Mouse (Mus musculus): ENCODE results near the gene Mrps17. TPM values are rescaled to one million over a fixed set of nuclear protein-coding genes. Genes with fewer than 3 reads are reported as not detected.
"Not testable (repeated sequence)": the region's sequence is repeated elsewhere in the genome, so short reads cannot be mapped to it uniquely, and the experiment has no call there.

The Mrps17 gene
- total RNA-seq (2014; rRNA removed; ENCODE audit: low replicate concordance) (141 and 196 TPM in 2 replicates), polyA plus RNA-seq (2015; fragmentation: Nextera tagmentation; extraction: Ambion mirVana) (173 and 181 TPM in 2 replicates)

- Histone ChIP-seq H3K4me1 (ENCODE audit: control insufficient read depth, insufficient read depth) (0 out of 2 replicates have a peak, but pooled peaks cover 6% of the 10 kb centered on the region), H3K9ac (replicated peaks; ENCODE audit: low read depth, low read length) (peak within 1 kb of the TSS; percentile 83), H3K27me3 (ENCODE audit: control insufficient read depth, insufficient read depth, low read length) (no peaks in the 10 kb centered on the region), H3K4me3 (ENCODE audit: low read depth, low read length) (peak within 1 kb of the TSS; percentile 78), H3K9me3 (replicated peaks; ENCODE audit: control insufficient read depth, low read length) (no peaks in the 10 kb centered on the region), H3K27ac (ENCODE audit: low read depth) (peak within 1 kb of the TSS; percentile 71), H3K36me3 (replicated peaks; ENCODE audit: control insufficient read depth, insufficient read depth, low read length) (peaks cover 33% of the 10 kb centered on the region), H3K4me2 (ENCODE audit: low read depth, low read length) (peak within 1 kb of the TSS; percentile 84)
- ATAC-seq (ENCODE audit: insufficient read depth, low read depth) (peak; percentile 99), DNase-seq (ENCODE audit: low spot score) (peak; percentile 95)
- TF ChIP-seq EP300 (IDR thresholded peaks at IDR 0.05; ENCODE audit: low read depth) (no peak), CTCF (IDR thresholded peaks at IDR 0.05; ENCODE audit: low read depth) (no peak)
- under 1% methylated on average over 33 of the region's 33 CpGs for WGBS
Observed at GRCm38 (mm10) chr5:129715326-129715861, at the start of gene Mrps17. Mrps17 (plus strand) TSS chr5:129715497.

- TF ChIP-seq CTCF (IDR thresholded peaks at IDR 0.05; ENCODE audit: low read depth): no peak
- no peak for TF ChIP-seq EP300 (IDR thresholded peaks at IDR 0.05; ENCODE audit: low read depth)
- ATAC-seq (ENCODE audit: insufficient read depth, low read depth) (no peak), DNase-seq (ENCODE audit: low spot score) (no peak)
- Histone ChIP-seq H3K4me3 (ENCODE audit: low read depth, low read length) (no peak overlapping the region), H3K27ac (ENCODE audit: low read depth) (no peak overlapping the region), H3K9ac (replicated peaks; ENCODE audit: low read depth, low read length) (no peak overlapping the region), H3K4me1 (ENCODE audit: control insufficient read depth, insufficient read depth) (peaks cover 9% of the 10 kb centered on the region; the same call in 1 of the 2 replicates), H3K4me2 (ENCODE audit: low read depth, low read length) (no peak overlapping the region), H3K9me3 (replicated peaks; ENCODE audit: control insufficient read depth, low read length) (no peaks in the 10 kb centered on the region), H3K36me3 (replicated peaks; ENCODE audit: control insufficient read depth, insufficient read depth, low read length) (0 out of 2 replicates have a peak, but pooled peaks cover under 1% of the 10 kb centered on the region), H3K27me3 (ENCODE audit: control insufficient read depth, insufficient read depth, low read length) (no peaks in the 10 kb centered on the region)
- WGBS: 92% methylated on average over 10 of the region's 10 CpGs
Observed at GRCm38 (mm10) chr5:129666271-129666909, 48.9 kb upstream of the Mrps17 start.

DNA sequence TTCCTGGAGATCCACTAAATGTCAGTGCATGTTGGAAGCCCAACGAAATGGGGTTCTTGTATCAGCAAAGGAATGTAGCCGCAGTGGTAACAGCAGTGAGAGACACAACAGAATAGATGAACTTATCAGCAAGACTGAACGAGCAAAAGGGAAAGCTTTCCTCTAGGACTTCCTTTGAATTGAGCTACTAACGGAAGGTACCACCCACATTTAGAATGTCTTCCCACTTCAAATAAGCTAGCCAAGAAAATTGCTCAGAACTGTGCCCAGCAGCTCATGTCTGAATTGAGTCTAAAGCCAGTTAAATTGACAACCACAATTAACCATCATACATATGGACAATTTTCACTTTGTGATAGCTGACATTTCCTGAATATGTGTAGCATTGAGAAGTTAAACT, 47.4 kb upstream of the Mrps17 start:
- no peak for DNase-seq (ENCODE audit: low spot score)
- 62% methylated on average over 4 of the region's 4 CpGs for WGBS
- Histone ChIP-seq H3K4me2 (ENCODE audit: low read depth, low read length) (no peak overlapping the region), H3K9ac (replicated peaks; ENCODE audit: low read depth, low read length) (no peak overlapping the region), H3K27me3 (ENCODE audit: control insufficient read depth, insufficient read depth, low read length) (no peaks in the 10 kb centered on the region), H3K27ac (ENCODE audit: low read depth) (no peak overlapping the region), H3K4me1 (ENCODE audit: control insufficient read depth, insufficient read depth) (peaks cover 9% of the 10 kb centered on the region; the same call in 1 of the 2 replicates), H3K36me3 (replicated peaks; ENCODE audit: control insufficient read depth, insufficient read depth, low read length) (no peaks in the 10 kb centered on the region), H3K4me3 (ENCODE audit: low read depth, low read length) (no peak overlapping the region), H3K9me3 (replicated peaks; ENCODE audit: control insufficient read depth, low read length) (no peaks in the 10 kb centered on the region)
- no peak for TF ChIP-seq CTCF (IDR thresholded peaks at IDR 0.05; ENCODE audit: low read depth)
- no peak for TF ChIP-seq EP300 (IDR thresholded peaks at IDR 0.05; ENCODE audit: low read depth)
- ATAC-seq (ENCODE audit: insufficient read depth, low read depth): no peak

DNA sequence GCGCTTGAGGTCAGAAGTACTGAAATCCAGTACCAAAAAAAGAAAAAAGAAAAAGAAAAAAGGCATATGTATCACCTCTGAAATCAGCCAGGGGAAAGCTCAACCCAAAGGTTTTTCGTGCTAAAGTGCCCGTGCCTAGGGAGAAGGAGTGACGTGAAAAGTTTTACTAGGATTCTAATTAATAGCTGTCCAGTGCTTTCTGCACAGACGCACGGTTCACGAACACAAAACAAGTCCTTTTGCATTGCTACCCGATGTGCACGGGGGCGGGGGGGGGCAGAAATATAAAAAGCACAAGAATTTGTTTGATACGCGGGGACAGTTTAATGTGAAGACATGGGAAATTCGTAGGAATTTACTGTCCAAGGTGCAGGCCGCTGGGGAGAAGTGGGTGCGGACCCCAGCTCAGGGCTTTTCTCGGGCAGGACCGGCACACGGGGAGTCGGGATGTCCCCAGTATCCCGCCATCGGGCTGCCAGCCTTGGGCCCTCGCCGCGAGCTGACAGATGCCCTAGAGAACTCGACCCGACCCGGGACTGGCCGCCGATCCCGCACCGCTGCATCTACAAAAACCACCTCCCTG, 45.8 kb upstream of the Mrps17 start:
- H3K36me3 ChIP-seq (replicated peaks; ENCODE audit: control insufficient read depth, insufficient read depth, low read length): no peaks in the 10 kb centered on the region
- peaks cover 4% of the 10 kb centered on the region; the same call in 1 of the 2 replicates for H3K9me3 ChIP-seq (replicated peaks; ENCODE audit: control insufficient read depth, low read length)
- peak overlapping the region; percentile 87 for H3K4me3 ChIP-seq (ENCODE audit: low read depth, low read length)
- WGBS: 2% methylated on average over 31 of the region's 31 CpGs
- H3K27me3 ChIP-seq (ENCODE audit: control insufficient read depth, insufficient read depth, low read length): no peaks in the 10 kb centered on the region
- H3K27ac ChIP-seq (ENCODE audit: low read depth): peak overlapping the region; percentile 68
- H3K4me2 ChIP-seq (ENCODE audit: low read depth, low read length): peak overlapping the region; percentile 76
- TF ChIP-seq EP300 (IDR thresholded peaks at IDR 0.05; ENCODE audit: low read depth) (no peak), CTCF (IDR thresholded peaks at IDR 0.05; ENCODE audit: low read depth) (no peak)
- H3K9ac ChIP-seq (replicated peaks; ENCODE audit: low read depth, low read length): peak overlapping the region; percentile 92
- peaks cover 9% of the 10 kb centered on the region; the same call in 1 of the 2 replicates for H3K4me1 ChIP-seq (ENCODE audit: control insufficient read depth, insufficient read depth)
- ATAC-seq (ENCODE audit: insufficient read depth, low read depth): peak; percentile 27
- DNase-seq (ENCODE audit: low spot score): peak; percentile 6

- peaks cover 4% of the 10 kb centered on the region for H3K9me3 ChIP-seq (replicated peaks; ENCODE audit: control insufficient read depth, low read length)
- ATAC-seq (ENCODE audit: insufficient read depth, low read depth) (peak; percentile 91), DNase-seq (ENCODE audit: low spot score) (peak; percentile 76)
- peak within 1 kb of the TSS; percentile 87 for H3K4me3 ChIP-seq (ENCODE audit: low read depth, low read length)
- peaks cover 9% of the 10 kb centered on the region; the same call in 1 of the 2 replicates for H3K4me1 ChIP-seq (ENCODE audit: control insufficient read depth, insufficient read depth)
- H3K27ac ChIP-seq (ENCODE audit: low read depth): peak within 1 kb of the TSS; percentile 68
- no peaks in the 10 kb centered on the region for H3K36me3 ChIP-seq (replicated peaks; ENCODE audit: control insufficient read depth, insufficient read depth, low read length)
- WGBS: under 1% methylated on average over 23 of the region's 23 CpGs
- no peaks in the 10 kb centered on the region for H3K27me3 ChIP-seq (ENCODE audit: control insufficient read depth, insufficient read depth, low read length)
- TF ChIP-seq CTCF (IDR thresholded peaks at IDR 0.05; ENCODE audit: low read depth) (no peak), EP300 (IDR thresholded peaks at IDR 0.05; ENCODE audit: low read depth) (no peak)
- H3K4me2 ChIP-seq (ENCODE audit: low read depth, low read length): peak within 1 kb of the TSS; percentile 76
- H3K9ac ChIP-seq (replicated peaks; ENCODE audit: low read depth, low read length): peak within 1 kb of the TSS; percentile 92
Observed at GRCm38 (mm10) chr5:129670036-129670458, 45.2 kb upstream of the Mrps17 start, which contains the start of gene Zfp11. Zfp11 (minus strand) TSS chr5:129670099.

DNA sequence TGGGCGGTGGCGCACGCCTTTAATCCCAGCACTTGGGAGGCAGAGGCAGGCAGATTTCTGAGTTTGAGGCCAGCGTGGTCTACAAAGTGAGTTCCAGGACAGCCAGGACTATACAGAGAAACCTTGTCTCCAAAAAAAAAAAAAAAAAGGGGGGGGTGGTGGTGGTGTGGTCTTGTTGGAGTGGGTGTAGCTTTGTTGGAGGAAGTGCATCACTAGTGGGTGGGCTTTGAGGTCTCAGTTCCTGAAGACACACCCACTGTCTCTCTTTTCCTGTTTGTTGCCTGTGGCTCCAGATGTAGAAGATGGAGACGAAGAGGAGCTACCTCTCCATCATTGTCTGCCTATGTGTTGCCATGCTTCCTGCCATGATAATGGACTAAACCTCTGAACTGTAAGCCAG, 30.2 kb upstream of the Mrps17 start:
- not testable (repeated sequence) for H3K4me2 ChIP-seq (ENCODE audit: low read depth, low read length); ATAC-seq (ENCODE audit: insufficient read depth, low read depth)

More for the DNA sequence above, 30.2 kb upstream of the Mrps17 start:
- not testable (repeated sequence) for H3K9me3 ChIP-seq (replicated peaks; ENCODE audit: control insufficient read depth, low read length); H3K27me3 ChIP-seq (ENCODE audit: control insufficient read depth, insufficient read depth, low read length); H3K9ac ChIP-seq (replicated peaks; ENCODE audit: low read depth, low read length); H3K4me3 ChIP-seq (ENCODE audit: low read depth, low read length); H3K4me1 ChIP-seq (ENCODE audit: control insufficient read depth, insufficient read depth); H3K27ac ChIP-seq (ENCODE audit: low read depth); DNase-seq (ENCODE audit: low spot score); H3K36me3 ChIP-seq (replicated peaks; ENCODE audit: control insufficient read depth, insufficient read depth, low read length)
- WGBS: 82% methylated on average over 5 of the region's 5 CpGs
